Mouse (Mus musculus) forebrain, embryonic 16.5 days (tissue): ENCODE measurements around the gene Ppp1r36. TPM values are rescaled to one million over a fixed set of nuclear protein-coding genes. Genes with fewer than 3 reads are reported as not detected.

ENCODE experiments used
- polyA plus RNA-seq: library from polyadenylated mRNA; unstranded; fragments of >200 nt; fragmentation: Nextera tagmentation; extraction: Ambion mirVana; gene quantifications from 2 replicates; pipeline ENCODE4 v1.2.1, GENCODE M21; 2015

The Ppp1r36 gene
- polyA plus RNA-seq, 1 experiment from 2014 or later, result 0.73 TPM

Other genes with a start within 250 kb of the Ppp1r36 start
- 0.12 and 0.28 TPM in 2 replicates for gene Esr2, start 240.3 kb upstream of the Ppp1r36 start, polyA plus RNA-seq
- not detected in 2 replicates for gene Tex21, start 170.8 kb upstream of the Ppp1r36 start, polyA plus RNA-seq
- gene Mthfd1, start 162.2 kb upstream of the Ppp1r36 start, polyA plus RNA-seq, result 47.8 and 51.0 TPM in 2 replicates
- 8.2 and 10.3 TPM in 2 replicates for gene Akap5, start 92.6 kb upstream of the Ppp1r36 start, polyA plus RNA-seq
- gene Zbtb25, start 47.9 kb upstream of the Ppp1r36 start, polyA plus RNA-seq, result 16.5 and 17.1 TPM in 2 replicates
- 4.6 and 5.5 TPM in 2 replicates for gene Zbtb1, start 47.3 kb upstream of the Ppp1r36 start, polyA plus RNA-seq
- gene Hspa2, start 13.4 kb upstream of the Ppp1r36 start, polyA plus RNA-seq, result 5.4 and 6.2 TPM in 2 replicates
- 1.0 and 1.3 TPM in 2 replicates for gene Plekhg3, start 113.4 kb downstream of the Ppp1r36 start, polyA plus RNA-seq